Mouse (Mus musculus) embryo, embryonic 10 days (tissue): ENCODE measurements around the gene 2810004N23Rik.
"Not testable (repeated sequence)": the region's sequence is repeated elsewhere in the genome, so short reads cannot be mapped to it uniquely, and the experiment has no call there.

Experiments
- DNase-seq: peaks from one replicate; pipeline ENCODE4 v3.0.0-alpha.2; 2015; ENCODE audit warnings: low spot score

The 2810004N23Rik gene

DNA sequence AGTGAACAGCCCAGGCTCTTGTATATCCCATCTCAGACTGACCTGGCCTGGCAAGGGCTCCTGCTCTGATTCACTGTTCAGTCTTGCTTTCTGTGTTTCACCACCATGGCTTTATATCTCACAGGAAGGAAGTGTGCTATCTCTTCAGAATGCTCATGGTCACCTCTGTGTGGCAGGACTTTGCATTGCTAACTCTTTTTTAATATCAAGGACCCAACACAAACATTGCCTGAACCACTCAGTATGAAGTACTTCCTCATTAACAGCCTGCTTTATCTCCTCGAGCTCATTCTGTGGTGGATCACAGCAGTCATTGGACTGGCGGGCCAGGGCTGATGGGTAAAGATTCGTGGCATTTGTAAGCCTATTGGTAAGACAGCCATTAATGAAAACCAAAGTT, 3.7 kb upstream of the 2810004N23Rik start:
- no peak for DNase-seq

DNA sequence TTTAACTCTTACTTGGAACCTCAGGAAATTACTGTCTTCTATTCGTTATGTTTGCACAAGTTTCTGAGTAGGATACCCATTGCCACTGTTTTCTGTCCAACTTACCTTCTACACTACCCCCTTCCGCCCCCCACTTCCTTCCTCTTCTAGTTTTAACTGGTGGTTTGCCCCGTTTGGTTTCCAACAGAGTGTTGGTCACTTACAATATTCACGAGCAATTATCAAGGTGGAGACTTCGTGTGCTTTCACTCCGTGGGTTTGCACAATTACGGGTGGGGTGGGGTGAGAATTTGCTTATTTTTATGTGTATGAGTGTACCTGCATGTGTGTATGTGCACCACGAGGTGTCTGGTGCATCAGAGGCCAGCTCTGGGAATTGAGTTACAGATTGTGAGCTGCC, 809 bp upstream of the 2810004N23Rik start:
- DNase-seq, result peak; percentile 39

DNA sequence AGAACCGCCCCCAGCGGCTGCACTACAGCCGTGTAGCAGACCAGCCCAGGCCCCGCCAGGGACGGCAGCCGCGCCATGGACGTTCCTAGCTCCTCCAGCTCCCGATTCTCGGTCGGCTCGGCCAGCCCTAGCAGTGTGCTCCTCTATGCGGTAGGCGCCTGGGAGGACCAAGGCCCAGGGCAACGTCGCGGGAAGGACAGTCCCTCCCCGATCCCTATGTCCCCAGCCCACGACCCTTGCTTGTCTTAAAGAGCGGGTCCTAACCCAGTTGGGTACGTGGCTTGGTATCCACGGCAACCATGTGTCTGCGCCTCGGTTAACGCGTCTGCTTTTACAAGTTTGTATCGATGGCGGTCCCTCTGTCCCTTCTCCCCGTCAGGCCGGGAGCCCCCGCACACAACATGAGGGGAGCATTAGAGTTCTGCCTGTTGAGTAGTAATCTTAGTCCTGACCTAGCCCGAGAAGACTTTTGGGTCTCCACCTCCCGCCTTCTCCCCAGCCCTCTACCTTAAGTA, 300 bp upstream of the 2810004N23Rik start:
- peak; percentile 66 for DNase-seq

DNA sequence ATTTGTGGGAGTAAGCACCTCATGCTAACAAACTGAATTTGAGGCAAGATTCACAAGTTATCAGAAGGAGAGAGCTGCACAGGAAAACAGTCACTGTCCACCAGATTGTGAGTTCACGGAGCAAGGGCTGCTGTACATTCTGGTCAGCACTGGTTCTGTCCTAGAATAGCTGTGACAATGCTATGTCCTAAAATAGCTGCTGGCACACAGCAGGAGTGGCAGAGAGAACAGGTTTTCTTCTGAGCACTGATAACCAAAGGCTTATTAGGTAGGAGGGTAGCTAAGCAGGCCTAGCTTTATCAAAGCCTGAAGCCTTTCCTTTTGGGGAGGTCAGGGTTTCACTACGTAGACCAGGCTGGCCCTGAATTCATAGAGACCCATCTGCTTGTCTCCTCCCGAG, 2.7 kb downstream of the 2810004N23Rik start:
- no peak for DNase-seq

DNA sequence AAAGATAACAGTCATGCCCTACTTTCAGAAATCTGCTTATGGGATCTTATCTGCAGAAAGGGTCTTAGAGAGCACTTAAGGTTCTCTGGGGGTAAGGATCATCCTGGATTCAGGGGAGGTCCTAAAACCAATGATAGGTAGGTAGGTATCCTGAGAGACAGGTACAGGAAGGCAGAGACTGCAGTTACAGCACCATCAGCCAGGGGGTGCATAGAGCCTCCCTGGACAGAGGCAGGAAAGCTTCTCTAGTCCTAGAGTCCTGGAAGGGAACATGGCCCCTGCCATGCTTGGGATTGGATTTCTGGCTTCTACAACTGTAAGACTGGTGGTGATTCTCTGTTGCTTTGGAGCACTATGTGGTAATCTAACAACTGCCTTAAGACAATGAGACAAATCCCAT, 3.5 kb downstream of the 2810004N23Rik start:
- DNase-seq, result peak; percentile 34

DNA sequence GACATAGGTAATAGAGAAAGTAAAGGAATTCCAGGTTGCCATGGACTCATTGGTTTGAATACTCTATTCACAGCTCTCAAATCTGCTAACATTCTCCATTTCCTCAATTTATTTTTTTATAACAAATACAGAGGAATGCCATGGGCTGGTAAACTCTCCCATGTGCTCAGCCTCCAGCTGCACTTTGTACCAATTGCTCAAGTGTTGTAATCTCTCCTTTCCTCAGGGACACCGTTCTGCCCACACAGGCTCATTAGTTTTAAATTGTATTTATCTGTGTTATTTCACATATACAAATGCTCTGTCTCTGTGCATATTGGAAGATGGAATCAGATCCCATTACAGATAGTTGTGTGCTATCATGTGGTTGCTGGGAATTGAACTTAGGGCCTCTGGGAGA, 9.4 kb downstream of the 2810004N23Rik start:
- DNase-seq, result no peak

DNA sequence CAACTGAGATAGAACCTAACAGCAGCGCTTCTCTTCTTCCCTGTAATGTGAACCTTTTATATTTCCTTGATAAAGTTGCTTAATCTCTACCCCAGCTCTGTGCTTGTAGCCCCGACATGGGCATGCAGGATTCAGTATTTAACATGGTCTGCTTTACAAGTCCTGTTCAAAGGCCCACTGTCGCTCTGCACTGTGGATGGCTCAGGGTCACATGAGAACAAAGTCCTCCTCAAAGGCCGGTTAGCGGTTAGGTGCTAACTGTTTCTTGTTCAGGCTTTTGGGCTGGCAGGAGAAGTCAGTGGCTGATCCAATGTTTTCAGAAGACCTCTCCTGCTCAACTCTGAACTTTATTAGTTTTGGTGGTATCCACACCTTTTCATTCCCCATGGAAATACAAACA, 17.3 kb downstream of the 2810004N23Rik start:
- DNase-seq, result no peak

DNA sequence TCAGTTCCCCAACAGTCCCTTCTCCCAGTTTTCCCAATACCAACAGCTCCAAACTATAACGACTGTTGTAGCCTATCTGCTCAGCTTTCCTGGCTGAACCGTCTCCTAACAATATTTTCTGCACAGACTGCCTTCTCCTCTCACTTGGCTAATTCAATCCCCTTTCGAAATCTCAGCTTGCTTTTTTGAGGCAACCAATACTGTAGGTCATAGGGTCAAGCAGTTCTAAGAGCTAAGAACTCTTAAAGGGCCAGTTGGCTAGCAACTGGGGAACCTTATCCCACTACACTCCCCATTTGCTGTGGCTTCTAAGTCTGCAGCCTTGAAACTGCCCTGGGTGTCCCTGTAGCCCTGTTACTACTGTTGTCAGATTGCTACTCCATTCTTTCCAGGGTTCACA, 17.8 kb downstream of the 2810004N23Rik start:
- DNase-seq, result no peak

DNA sequence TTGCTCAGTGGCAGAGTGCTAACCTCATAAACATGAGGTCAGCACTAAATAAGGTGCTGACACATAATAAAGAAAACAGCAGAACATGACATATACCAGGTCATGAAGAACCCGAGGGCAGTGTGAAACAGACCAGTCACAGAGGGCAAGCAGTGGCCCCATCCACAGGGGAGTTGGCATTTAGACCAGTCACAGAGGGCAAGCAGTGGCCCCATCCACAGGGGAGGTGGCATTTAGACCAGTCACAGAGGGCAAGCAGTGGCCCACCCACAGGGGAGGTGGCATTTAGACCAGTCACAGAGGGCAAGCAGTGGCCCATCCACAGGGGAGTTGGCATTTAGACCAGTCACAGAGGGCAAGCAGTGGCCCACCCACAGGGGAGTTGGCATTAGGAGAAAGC, 20.0 kb downstream of the 2810004N23Rik start:
- not testable (repeated sequence) for DNase-seq

DNA sequence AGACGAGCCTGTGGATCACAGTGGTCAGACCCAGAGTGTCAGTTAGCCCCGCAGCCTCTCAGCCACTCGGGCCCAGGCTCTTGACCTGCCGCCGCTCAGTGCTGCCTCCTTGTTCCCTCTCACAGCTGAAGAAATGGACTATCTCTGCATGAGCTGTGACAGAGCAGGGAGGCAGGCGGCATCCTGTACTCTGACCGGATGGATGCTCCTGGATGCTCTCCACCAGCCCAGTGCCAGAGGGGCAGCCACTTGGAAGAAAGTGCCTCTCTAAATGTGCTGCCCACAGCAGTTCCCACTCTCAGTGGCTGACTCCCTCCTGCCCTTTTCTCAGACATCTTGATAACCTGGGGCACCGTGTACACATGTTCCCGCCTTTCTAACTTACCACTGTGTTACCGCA, 21.1 kb downstream of the 2810004N23Rik start:
- DNase-seq, result no peak

DNA sequence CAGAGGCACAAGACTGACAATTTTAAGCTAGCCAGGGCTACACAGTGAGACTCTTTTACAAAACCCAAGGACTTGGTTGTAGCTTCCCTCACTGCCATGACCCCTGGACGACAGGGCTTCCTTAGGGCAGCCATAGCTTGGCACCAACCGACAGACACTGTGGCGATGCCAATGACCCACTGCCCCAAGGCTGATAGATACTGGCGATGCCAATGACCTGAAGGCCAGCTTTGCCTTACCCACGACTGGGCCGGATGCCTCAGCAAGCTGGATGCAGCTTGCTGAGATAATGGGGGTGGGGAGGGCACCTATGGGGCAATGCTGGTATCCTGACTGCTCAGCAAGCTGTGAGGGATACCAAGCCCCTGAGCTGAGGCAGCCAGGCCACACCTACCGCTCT, 22.0 kb downstream of the 2810004N23Rik start:
- no peak for DNase-seq

DNA sequence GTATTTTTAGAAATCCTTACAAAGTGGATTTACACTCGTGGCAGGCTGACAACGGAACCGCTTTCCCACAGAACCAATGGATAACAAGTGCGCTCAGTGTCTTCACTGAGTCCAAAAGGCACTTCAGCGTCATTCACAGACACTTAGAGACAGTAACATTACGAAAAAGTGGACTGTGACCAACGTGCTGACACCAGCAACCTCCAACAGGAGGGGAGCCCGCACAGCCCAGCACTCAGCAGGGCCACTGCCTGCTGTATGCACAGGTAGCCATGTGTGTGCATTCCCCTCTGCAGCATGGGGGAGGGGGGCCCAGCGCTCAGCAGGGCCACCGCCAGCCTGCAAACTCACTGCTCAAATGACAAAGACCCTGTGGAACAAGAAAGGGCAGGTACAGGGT, 23.5 kb downstream of the 2810004N23Rik start:
- no peak for DNase-seq

DNA sequence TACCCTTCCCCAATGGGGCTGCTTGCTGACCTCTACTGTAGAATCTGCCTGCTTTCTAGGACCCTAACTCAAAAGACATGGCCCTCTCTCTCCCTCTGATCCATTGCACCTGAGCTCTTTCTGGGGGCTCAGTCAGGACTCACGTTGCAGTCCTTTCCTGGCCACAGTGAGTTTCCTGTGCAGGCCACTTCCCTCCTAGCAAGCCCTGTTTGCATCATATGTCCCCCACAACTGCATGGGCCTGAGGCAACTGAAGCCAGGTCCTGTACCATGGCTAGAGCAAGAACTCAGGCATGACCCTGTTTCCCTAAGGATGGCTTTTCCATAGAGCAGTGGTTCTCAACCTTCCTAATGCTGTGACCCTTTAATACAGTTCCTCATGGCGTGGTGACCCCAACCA, 25.0 kb downstream of the 2810004N23Rik start:
- DNase-seq, result no peak

DNA sequence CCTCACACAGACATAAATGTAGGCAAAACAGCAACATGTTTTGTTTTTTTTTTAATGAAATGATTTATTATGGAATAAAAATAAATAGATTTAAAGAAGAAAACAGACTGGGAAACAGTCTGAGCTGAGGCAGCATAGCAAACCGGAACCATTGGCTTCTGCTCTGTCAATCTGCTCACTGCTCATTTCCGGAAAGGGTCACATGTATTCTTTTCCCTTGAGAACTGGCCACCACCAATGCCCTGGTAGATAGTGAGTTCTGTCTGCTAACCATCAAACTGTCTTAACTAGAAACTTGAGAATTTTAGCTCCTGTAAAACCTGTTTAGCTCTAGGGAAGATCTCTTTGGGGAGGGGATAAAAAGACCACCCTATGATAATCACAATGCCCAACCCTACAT, 26.0 kb downstream of the 2810004N23Rik start:
- no peak for DNase-seq

DNA sequence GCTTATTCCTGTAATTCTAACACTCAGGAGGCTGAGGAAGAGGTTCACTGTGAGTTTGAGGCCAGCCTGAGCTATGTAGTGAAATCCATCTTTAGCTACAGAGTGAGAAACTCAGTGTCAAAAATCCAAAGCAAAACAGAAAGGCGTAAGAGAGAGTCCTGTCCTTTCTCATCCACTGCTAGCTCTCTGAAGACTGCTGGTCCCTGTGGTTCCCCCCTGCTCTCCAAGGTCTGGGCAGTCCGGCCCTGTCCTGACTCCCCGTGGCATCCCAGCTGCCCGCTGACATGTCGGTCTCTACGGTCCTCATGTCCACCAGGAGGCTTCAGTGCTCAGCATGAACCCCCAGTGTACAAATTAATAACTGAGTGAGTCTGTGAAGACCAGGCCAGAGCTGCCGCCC, 26.6 kb downstream of the 2810004N23Rik start:
- DNase-seq, result no peak

DNA sequence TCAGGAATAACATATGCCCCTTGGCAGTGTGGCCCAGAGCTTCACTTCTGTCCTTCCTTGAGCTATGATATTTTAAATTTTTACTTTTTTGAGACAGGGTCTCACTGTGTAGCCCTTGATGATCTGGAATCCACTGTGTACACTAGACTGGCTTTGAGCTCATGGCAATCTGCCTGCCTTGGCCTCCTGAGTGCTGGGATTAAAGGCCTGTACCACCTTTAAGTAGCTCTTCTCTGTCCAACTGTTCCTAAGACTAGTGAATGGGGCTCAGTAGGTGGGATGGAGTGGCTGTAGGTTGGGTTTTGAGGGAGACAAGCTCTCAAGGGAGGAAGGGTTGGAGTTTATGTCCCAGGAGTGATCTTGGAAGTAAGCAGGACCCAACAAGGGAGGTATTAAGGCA, 27.1 kb downstream of the 2810004N23Rik start:
- no peak for DNase-seq

DNA sequence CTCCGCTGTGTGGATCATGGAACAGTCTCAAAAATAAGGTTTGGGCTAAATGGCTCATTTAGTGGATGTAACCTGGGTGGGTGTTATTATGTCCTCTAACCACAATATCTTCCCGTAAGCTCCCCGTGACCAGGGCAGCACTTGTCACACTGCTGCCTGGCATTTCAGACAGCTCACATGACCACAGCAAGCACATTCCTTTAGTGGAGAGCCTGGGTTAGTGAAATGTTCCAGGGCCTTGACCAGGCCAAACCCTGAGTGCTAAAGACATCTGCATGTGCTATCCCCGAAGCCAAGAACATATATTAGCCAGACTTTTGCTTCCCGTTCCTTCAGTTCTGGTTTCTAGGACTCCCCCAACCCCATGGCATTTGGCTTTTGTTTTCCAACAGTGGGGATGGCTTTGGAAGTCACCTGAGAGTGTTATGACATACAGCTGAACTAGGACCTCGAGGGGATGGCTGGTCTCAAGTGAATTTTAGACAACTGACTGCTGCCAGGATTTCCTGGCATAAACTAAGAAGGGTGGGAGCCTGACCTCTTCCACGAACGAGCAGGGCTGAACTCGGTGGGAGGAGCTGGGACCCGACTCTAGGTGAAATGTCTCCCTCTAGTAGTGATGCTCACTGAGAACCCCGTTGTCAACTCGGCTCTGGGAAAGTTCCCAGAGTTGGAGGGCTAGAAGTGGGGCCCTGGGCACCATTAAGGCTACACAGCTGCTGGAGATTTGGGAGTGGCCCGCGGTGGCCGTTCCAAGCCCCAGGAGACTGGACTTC, 29.3 kb downstream of the 2810004N23Rik start:
- DNase-seq, result no peak

DNA sequence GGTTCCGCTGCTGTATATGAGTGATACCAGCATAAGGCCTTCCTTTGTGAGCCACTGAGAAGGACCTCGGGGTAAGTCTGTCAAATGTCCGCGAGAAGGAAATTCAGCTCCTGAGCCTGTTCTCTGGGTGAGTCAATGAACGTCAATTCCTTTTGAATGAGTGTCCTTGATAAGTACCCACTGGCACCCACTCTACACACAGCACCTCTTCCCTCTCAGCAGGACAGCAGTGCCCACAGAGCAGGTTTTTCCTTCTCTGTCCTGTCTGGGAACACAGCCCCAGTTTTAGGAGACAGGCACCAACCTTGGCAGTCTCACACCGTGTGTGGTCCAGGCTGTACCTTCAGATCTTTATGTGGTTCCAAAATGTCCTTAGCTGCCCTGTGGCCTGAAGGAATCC, 31.0 kb downstream of the 2810004N23Rik start:
- DNase-seq, result no peak

DNA sequence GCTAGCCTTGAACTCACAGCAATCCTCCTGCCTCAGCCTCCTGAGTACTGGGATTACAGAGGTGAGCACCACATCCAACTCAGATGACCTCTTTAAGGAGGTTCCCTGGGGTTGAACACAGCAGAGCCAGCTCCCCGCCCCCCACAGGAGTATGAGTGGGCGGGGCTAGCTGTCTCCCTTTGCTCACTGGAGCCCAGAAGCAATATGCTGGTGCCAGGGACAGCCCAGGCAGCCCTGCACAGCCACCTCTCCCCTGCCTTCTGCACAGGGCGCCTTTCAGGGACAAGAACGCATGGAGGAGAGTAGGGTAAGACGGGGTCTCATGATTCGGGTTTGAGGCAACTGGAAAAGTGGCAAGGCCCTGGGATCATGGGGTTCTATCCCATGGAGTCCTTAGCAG, 31.4 kb downstream of the 2810004N23Rik start:
- no peak for DNase-seq

DNA sequence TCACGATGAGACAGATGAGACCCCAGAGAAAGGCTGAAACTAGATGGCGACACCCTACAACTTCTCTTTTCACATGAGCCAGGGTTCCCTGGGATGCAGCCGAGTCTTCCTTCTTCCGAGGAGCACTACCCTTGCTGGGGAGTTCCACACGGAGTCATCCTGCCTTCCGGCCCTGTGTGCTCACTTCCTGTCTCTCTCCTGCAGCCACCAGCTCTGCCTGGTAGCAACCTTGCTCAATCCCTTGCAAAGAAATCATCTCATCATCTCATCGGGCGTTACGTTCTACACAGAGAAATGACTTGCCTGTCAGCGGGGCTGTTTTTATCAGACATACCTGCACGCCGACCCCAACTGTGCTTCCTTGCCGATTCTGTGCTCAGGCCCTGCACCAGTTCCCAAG, 32.9 kb downstream of the 2810004N23Rik start:
- DNase-seq, result no peak

DNA sequence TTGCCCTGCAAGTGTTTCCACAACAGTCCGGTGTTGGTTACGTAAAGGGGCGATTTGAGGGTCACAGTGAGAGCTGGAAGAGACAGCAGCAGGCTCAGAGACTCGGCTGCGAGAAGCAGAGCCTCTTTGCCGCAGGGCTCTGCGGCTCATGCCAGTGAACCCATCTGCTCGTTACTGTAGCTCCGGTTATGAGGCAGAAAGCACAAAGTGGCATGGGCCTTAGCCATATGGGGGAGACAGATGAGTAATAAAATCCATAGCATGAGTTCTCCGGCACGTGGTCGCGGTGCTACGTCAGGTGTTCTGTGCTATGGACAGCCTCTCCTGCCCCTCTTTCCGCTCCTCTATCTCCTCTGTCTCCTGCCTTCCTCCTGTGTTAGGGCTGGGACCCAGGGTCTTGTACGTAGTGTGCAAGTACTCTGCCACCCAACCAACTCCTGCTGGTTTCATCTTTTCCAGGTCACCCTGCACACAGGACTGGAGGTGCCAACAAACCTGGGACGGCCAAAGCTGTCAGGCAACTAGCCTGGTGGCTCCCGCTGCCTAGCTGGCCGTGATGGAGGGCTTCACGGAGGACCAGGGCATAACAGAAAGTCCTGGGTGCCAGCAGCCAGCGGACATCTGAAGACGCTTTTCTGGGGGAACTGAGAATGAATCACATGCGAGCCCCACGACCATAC, 34.2 kb downstream of the 2810004N23Rik start:
- DNase-seq, result no peak

DNA sequence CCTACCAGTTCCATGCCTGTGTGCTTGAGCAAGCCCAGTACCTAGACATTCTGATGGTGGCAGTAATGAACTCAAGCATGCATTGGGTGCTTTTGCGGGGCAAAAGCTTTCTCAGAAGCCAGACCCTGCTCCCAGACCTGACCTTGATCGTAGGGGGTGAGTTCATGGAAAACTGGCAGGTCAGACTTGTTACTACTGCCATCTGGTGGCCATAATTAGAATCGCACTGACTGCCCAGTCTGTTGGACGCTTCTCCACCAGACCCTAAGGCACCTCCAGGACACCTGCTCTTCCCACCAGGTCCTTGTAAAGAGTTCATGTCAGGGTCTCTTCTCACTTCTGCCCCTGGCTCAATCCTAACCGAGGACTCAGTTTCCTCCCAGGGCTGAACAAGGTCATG, 35.5 kb downstream of the 2810004N23Rik start:
- peak; percentile 84 for DNase-seq

DNA sequence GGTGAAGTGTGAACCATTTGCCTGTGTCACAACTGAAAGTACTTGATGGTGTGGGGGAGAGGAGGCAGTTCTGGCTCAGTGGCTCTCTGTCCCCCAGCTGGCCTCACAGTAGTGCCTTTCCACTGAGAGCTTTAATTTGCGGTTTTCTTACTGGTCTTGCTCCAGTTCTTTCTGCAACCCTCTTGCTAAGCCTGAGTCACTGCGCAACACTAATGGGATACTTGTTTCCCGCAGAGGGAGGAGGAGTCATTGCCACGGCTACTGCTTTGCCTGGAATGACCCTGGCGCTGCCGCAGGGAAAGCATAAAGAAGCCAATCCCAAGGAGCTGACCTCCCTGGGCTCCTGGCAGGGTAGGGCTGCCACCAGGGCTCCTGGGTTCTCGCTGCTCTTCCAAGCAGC, 36.3 kb downstream of the 2810004N23Rik start:
- DNase-seq, result no peak

DNA sequence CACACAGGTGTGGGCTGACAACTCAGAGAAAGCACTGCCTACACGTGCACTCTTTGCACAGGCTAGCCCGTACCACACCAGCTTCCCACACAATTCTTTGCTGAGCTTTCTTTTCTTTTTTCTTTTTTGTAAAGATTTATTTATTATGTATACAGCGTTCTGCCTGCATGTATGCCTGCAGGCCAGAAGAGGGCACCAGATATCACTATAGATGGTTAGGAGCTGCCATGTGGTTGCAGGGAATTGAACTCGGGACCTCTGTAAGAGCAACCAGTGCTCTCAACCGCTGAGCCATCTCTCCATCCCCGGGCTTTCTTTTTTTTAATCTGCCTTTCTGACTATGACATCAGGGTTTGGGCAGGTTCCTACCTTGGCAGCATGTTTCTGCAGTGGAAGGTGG, 39.4 kb downstream of the 2810004N23Rik start:
- DNase-seq, result no peak
